Mouse (Mus musculus) embryo, embryonic 11.5 days (tissue): ENCODE results near the gene Gcnt2.
"Not testable (repeated sequence)": the region's sequence is repeated elsewhere in the genome, so short reads cannot be mapped to it uniquely, and the experiment has no call there.

Experiments used
- DNase-seq: peaks from one replicate; pipeline ENCODE4 v3.0.0-alpha.2; 2012; ENCODE audit warnings: low read depth, low spot score

Gene Gcnt2

DNA sequence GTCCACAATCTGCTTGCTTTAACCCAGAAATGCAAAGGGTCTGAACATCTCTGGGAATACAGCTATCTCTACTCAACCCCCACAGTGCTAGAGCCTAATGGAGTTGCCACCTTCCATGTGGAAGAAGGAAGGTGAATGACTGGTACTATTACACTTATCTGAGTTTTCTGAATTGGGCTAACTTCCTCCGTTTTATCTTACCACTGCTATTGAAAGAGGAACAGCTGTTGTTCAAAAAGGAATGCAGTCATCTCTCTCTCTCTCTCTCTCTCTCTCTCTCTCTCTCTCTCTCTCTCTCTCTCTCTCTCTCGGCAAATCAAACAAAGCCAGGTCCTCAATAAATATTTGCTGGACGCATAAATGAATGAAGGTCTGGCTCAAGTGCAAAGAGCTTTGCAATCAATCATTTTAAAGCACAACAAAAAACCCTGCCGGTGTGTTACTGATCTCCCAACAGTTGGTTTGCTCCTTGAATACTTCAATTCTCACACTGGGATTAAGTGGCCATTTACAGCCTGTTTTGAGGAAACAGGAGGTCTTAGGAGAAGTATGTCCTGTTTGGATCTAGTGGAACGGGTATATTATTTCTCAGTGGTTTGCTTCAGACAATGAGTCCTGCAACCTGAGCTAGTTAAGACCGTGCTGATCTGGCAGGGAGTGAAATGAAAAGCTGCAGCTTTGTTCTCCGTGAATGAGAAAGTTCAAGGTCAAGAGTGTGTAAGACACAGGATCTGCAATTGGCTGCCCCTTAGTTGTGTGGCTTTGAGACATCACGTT is 135.1 kb downstream of the Gcnt2 start:
- no peak for DNase-seq

DNA sequence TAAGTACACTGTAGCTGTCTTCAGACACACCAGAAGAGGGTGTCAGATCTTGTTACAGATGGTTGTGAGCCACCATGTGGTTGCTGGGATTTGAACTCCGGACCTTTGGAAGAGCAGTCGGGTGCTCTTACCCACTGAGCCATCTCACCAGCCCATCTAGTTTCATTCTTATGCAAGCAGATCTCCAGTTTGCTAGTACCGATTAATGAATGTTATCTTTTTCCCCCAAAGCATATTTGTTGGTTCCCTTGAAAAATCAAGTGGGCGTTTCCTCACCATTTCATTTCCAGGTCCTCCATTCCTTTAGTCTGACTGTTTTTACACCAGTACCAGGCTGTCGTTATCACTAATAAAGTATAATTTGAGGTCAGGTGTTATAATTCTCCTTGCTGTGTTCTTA is 139.0 kb downstream of the Gcnt2 start:
- not testable (repeated sequence) for DNase-seq

DNA sequence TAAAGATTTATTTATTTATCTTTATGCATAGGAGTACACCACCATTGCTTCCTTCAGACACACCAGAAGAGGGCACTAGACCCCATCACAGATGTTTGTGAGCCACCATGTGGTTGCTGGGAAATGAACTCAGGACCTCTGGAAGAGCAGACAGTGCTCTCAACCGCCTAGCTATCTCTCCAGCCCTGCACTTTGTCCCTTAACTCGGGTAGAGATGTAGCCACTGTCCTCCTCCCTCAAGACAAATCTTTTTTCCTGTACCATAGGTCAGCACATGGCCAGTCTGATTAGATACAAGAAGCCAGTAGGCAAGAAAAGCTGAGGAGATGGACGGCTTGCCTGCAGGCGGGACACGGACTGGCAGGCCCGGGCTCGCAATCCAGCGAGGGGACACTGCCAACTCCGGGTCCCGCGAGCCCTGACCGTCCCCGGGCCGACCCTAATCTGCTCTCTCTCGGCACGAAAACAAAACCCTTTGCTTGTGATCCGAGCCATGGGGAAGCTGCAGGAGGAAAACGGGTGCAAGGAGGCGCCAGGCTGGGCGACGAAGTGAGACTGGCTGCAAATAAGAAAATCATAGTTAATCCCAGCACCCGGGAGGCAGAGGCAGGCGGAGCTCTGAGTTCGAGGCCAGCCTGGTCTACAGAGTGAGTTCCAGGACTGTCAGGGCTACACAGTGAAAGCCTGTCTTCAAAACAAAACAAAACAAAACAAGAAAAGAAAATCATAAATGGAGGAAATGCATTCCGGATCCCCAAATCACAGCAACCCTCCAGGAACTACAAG is 140.8 kb downstream of the Gcnt2 start:
- no peak for DNase-seq

DNA sequence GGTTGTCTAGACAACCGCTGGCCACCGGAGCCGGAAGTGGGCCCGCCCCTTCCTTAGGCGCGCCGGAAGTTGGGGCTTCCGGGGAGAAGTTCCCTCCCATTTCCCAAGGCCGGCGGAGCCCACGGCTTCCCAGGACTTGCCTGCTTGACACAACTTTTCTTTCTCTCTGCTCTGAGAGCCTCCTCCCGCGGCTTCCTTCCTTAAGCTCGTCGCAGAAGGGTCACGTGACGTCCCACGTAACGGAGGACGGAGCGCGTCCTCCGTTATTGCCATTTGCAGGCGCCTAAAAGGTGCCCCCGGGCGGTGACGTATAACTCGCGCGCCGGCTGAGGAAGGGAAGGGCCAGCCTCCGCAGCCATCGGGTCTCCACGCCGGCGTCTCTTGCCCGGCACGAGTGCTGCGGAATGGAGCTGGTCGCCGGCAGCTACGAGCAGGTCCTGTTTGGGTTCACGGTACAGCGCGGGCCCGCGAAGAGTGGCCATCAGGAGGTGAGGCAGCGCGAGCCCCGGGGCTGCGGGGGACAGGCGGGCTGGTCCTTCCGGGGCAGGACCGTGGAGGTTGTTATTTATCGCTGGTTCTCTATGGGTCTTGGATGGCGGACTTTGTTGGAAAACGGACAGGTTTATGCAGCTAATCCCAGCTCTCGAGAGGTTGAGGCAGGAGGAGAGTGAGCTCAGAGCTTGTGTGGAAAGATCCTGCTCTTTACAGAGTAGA is 141.5 kb downstream of the Gcnt2 start, which contains the start of gene Pak1ip1:
TSS of gene Pak1ip1 (plus strand) at position 98 of the 714 bp plus-strand sequence.
- peak; percentile 88 for DNase-seq

DNA sequence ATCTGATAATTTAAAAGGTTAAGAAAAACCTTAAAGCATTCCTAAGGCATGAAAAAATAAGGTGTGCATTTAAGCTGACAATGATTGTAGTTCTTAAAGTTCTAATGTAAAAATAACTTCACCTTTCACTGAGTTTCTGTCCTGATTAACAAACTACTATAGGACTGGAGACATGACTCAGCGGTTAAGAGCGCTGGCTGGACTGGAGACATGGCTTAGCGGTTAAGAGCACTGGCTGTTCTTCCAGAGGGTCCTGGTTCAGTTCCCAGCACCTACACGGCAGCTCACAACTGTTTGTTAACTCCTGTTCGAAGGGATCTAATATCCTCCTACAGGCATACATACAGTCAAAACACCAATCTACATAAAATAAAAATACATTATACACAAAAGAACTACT is 142.4 kb downstream of the Gcnt2 start:
- DNase-seq = no peak

GRCm38 (mm10) chr13:41006244-41006643 is 146.7 kb downstream of the Gcnt2 start:
- no peak for DNase-seq

- DNase-seq = no peak
Measured at GRCm38 (mm10) chr13:41008271-41008670, 148.7 kb downstream of the Gcnt2 start.

- no peak for DNase-seq
Measured at GRCm38 (mm10) chr13:41008946-41009345, 149.4 kb downstream of the Gcnt2 start.
